Mouse (Mus musculus) olfactory bulb, adult 2 months (tissue): ENCODE data around the gene Rbfox3. TPM values are rescaled to one million over a fixed set of nuclear protein-coding genes. Genes with fewer than 3 reads are reported as not detected.
A peak's percentile ranks its signal among the peaks of the same experiment; 100 is the strongest.

ENCODE experiments used
- H3K27ac ChIP-seq: fragments of 200-500 bp; 2 replicates; pipeline ENCODE4 v1.5.1; 2012; ENCODE audit warnings: low read depth, low read length; ENCODE audit not compliant: insufficient read depth
- H3K4me1 ChIP-seq: fragments of 200-500 bp; 2 replicates; pipeline ENCODE4 v1.6.1; 2012; ENCODE audit warnings: low read length; ENCODE audit not compliant: control insufficient read depth, insufficient read depth
- H3K4me3 ChIP-seq: fragments of 200-500 bp; 2 replicates; pipeline ENCODE4 v1.5.1; 2012; ENCODE audit warnings: mild to moderate bottlenecking, low read depth, low read length, moderate library complexity; ENCODE audit not compliant: insufficient read depth
- CTCF ChIP-seq: fragments of 200-500 bp; IDR thresholded peaks from 2 replicates; pipeline ENCODE4 v1.5.1; 2012; ENCODE audit warnings: low read depth, mild to moderate bottlenecking, low read length, moderate library complexity; ENCODE audit not compliant: insufficient read depth
- POLR2A ChIP-seq: fragments of 200-500 bp; IDR thresholded peaks from 2 replicates; pipeline ENCODE4 v1.6.1; 2012; ENCODE audit warnings: mild to moderate bottlenecking, low read depth, low read length, moderate library complexity; ENCODE audit not compliant: insufficient read depth
- WGBS: fragments of 180-500 bp; shearing (Covaris S2); methylation state at CpG from one replicate; pipeline ENCODE4 v1.1.7; 2018; 5-methylcytosine and 5-hydroxymethylcytosine counted together
- polyA plus RNA-seq: library from polyadenylated mRNA; stranded (reverse); fragments of >200 nt; gene quantifications from 2 replicates; pipeline ENCODE4 v1.2.4, GENCODE M21; 2012; ENCODE audit warnings: low replicate concordance; ENCODE audit not compliant: missing spikeins, insufficient read depth, insufficient read length

The Rbfox3 gene
- polyA plus RNA-seq, 1 experiment = not detected

DNA sequence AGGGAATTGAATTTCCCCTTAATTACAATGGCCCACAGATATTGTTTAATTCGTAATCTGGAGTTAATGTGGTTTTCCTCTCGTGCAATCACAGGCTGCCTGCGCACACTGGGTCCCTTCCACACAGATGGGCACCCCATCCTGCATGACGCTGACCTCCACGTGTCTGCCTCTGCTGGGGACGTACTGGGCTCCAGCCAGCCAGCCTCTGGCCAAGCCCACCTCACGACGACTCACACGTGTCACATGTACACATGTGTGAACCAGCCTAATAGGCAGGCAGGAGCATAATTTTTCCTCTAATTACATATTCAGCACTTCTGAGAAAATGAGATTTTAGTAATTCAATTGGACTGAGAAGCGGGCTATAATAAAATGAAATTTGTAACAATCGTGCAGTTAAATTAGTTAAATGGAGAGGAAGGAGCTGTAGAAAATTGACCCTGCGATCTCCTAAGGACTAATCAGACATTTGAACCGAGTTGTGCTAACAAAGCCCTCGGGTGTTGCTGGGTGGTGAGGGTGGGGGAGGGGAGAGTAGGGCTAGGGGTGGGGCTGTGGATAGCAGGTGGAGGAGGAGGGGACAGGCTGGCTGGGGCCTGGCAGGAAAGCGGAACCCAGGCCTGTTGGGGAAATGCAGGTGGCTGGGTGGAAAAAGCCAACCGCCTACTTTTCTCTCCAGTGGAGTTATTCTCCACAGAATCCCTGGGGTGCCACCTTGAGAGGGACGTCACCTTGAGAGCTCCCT lies 360.4 kb downstream of the Rbfox3 start:
- 28% methylated on average over 17 of the region's 17 CpGs for WGBS
- no peak overlapping the region for H3K4me3 ChIP-seq
- no peak overlapping the region for H3K27ac ChIP-seq
- peaks cover 75% of the 10 kb centered on the region for H3K4me1 ChIP-seq
- TF ChIP-seq POLR2A (no peak), CTCF (no peak)

DNA sequence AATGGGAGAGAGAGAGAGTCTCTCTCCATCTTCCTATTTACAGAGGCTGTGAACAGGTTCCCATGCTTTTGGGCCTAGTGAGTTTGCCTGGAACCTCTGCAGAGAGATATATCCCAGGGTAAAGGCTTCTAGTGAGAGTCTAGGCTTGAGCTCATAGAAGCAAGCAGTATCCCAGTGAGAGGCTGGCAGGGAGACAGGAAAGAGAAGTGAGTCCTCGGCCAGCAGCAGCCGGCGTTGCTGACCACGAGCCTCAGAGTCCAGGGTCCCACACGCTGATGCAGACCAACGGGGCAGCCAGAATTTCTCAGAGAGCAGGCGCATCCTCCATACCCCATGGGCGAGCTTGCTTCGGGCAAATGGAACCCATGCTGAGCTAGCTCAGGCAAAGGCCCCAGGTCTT lies 363.2 kb downstream of the Rbfox3 start:
- WGBS = 89% methylated on average over 9 of the region's 9 CpGs
- H3K4me1 ChIP-seq = peaks cover 79% of the 10 kb centered on the region
- H3K4me3 ChIP-seq = no peak overlapping the region
- no peak for TF ChIP-seq POLR2A
- no peak for TF ChIP-seq CTCF
- no peak overlapping the region for H3K27ac ChIP-seq

DNA sequence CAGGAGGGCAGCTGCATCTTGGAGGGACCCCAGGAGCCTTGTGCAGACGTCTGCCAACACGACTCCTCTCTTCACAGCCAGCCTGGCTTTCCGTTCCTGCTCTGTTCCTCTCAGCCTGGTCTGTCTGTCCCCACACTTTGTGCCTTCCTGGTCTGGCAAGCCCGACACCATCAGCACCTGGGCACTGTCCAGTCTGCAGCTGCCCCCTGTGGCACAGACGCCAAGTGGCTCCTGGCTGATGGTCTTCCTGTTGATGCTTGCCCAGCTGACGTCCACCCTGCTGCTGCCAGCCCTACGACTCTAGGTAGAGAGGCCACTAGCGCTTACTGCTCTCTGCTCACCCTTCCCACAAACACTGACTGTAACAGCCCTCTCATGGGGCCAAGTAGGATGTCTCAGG lies 365.1 kb downstream of the Rbfox3 start:
- no peak overlapping the region for H3K4me3 ChIP-seq
- H3K4me1 ChIP-seq = peaks cover 80% of the 10 kb centered on the region
- TF ChIP-seq POLR2A (no peak), CTCF (no peak)
- no peak overlapping the region for H3K27ac ChIP-seq
- 73% methylated on average over 8 of the region's 8 CpGs for WGBS

DNA sequence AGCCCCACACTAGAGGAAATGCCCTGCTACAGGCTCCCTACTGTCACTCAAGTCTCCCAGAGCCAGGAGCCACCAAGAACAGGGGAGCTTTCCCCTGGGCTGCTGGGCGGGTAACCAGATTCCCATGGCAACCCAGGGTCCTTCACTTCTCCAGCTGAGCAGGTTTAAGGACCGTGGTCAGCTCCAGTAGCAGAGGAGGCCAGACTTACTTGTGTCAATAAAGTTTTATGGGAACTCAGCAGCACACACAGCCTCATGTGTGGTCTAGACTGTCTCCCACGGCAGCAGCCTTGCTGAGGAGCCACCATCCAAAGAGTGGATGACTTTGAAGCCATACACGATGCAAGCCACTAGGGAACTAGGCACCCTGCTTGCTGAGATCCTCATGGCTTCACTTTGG lies 365.7 kb downstream of the Rbfox3 start:
- Histone ChIP-seq H3K27ac (no peak overlapping the region), H3K4me1 (peaks cover 82% of the 10 kb centered on the region), H3K4me3 (no peak overlapping the region)
- WGBS = 44% methylated on average over 4 of the region's 4 CpGs
- no peak for TF ChIP-seq POLR2A
- TF ChIP-seq CTCF = no peak

- H3K4me1 ChIP-seq = peaks cover 80% of the 10 kb centered on the region
- 41% methylated on average over 6 of the region's 6 CpGs for WGBS
- no peak overlapping the region for H3K27ac ChIP-seq
- H3K4me3 ChIP-seq = no peak overlapping the region
- no peak for TF ChIP-seq POLR2A
- no peak for TF ChIP-seq CTCF
Measured at GRCm38 (mm10) chr11:118544564-118544963, 366.8 kb downstream of the Rbfox3 start.

DNA sequence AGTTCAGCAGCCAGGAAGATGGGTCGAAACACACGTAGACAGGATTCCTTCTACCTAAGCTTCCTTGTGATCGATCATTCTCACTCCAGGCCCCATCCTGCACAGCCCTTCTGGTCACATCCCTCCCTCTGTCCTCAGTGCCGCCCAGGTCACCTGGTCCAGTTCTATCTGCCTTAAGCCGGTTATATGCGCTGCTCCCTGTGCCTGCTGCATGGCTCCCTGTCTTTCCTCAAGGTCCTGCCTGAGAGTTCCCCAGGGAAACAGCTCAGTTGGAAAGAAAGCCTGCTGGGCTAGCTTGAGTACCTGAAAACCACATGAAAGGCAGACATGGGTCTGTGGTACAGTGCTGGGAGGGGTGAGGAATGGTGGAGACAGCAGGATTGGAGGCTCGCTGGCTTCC lies 368.5 kb downstream of the Rbfox3 start:
- WGBS = 88% methylated on average over 7 of the region's 7 CpGs

DNA sequence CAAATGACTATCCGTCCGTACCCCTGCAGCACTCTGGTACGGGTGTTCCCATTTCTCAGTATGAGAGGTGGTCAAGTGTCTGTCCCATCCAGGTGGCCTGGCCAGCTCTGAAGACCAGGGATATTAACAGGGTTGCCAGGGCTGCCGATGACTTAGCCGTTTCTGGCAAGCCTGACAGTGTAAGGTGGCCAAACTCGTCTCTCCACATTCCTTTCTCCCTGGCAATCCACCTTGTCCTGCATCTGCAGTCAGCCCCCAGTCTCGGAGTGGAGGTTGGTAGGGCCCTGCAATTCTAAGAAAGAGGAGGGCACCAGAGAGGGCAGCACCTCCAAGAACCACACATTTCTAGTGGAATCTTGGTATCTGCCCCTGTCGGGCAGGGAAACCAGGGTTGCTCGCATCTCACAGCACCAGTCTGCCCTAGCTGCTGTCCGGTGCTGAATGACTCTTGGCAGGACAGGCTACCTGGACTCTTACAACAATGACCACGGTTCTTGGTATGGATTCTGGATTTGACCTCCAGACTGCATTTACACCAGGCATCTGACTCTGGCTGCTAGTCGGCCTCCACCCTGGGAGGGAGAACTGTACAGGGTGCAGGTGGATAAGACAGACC lies 370.9 kb downstream of the Rbfox3 start:
- no peak overlapping the region for H3K4me3 ChIP-seq
- 0 out of 2 replicates have a peak overlapping the region, but pooled peaks have one; percentile 30 for H3K27ac ChIP-seq
- H3K4me1 ChIP-seq = peaks cover 76% of the 10 kb centered on the region
- 79% methylated on average over 12 of the region's 12 CpGs for WGBS
- TF ChIP-seq POLR2A = no peak

More for the DNA sequence above, 368.5 kb downstream of the Rbfox3 start:
- Histone ChIP-seq H3K4me1 (peaks cover 76% of the 10 kb centered on the region), H3K27ac (no peak overlapping the region), H3K4me3 (no peak overlapping the region)
- no peak for TF ChIP-seq CTCF
- TF ChIP-seq POLR2A = no peak

GRCm38 (mm10) chr11:118538008-118538407 lies 373.4 kb downstream of the Rbfox3 start:
- peaks cover 75% of the 10 kb centered on the region for H3K4me1 ChIP-seq
- 82% methylated on average over 11 of the region's 11 CpGs for WGBS
- H3K4me3 ChIP-seq = no peak overlapping the region
- TF ChIP-seq POLR2A (no peak), CTCF (no peak)
- H3K27ac ChIP-seq = no peak overlapping the region

- Histone ChIP-seq H3K4me1 (peaks cover 74% of the 10 kb centered on the region), H3K4me3 (no peak overlapping the region), H3K27ac (no peak overlapping the region)
- WGBS = 42% methylated on average over 18 of the region's 18 CpGs
- TF ChIP-seq CTCF (peak; percentile 49; the same call in 1 of the 2 replicates), POLR2A (no peak)
Measured at GRCm38 (mm10) chr11:118534382-118535092, 376.9 kb downstream of the Rbfox3 start.
